Mouse (Mus musculus) naive thymus-derived CD4-positive, alpha-beta T cell, adult 2 months (primary cell): ENCODE measurements around the gene Vmn1r221.
"Not testable (repeated sequence)": the region's sequence is repeated elsewhere in the genome, so short reads cannot be mapped to it uniquely, and the experiment has no call there.

Experiments
- DNase-seq: peaks from one replicate; pipeline ENCODE4 v3.0.0-alpha.2; 2011; ENCODE audit warnings: low read depth

Vmn1r221 gene

GRCm38 (mm10) chr13:23213827-23214226, at the start of gene Vmn1r221:
Gene Vmn1r221, plus strand, starts transcription at chr13:23214127.
- DNase-seq: not testable (repeated sequence)

GRCm38 (mm10) chr13:23166471-23166870, 47.5 kb upstream of the Vmn1r221 start:
- DNase-seq: not testable (repeated sequence)

GRCm38 (mm10) chr13:23187875-23188274, 26.1 kb upstream of the Vmn1r221 start, which contains the start of gene Vmn1r220:
Gene Vmn1r220, minus strand, starts transcription at chr13:23187975.
- no peak for DNase-seq

GRCm38 (mm10) chr13:23203885-23204284, 10.0 kb upstream of the Vmn1r221 start:
- not testable (repeated sequence) for DNase-seq

DNA sequence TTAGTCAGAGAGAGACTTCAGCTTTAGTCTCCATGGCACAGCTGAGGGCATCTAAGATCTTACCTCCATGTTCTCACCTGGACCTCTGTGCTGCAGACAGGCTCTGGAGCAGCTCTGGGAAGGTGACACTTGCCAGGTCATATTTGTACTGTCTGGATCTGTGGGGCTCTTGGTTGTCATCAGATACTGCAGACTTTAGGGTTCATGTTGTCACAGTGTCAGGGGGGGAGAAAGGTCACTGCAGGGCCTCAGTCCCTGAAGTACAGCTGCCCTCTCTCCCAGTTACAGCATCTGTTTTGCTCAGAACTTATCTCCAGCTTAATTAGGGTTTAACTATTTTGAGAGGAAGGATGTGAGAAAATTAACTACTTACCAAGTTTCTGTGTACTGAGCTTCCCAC, 21.9 kb downstream of the Vmn1r221 start, which contains the start of gene Vmn1r222:
Vmn1r222 (minus strand) TSS at position 101 of the 400 bp plus-strand sequence.
- not testable (repeated sequence) for DNase-seq

DNA sequence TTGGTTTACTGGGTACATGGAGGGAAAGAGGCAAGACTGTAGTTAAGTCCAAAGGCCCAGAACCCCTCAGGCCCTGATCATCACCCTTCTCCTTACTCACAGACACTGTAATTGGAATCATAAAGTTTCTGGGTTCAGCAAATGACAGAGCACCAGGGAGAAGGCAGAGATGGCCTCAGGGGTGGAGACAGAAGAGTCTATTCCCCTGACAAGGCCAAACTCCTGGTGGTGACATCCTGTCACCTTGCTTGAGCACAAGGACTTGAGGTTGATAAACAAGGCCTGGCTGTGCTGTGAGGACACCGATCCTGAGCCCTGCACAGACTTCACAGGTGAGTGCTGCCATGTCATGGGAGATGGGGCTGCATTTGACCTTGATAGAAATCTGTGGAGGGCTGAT, 32.9 kb downstream of the Vmn1r221 start, which contains the start of gene Vmn1r223:
Vmn1r223 (plus strand) TSS at position 301 of the 400 bp plus-strand sequence.
- not testable (repeated sequence) for DNase-seq

DNA sequence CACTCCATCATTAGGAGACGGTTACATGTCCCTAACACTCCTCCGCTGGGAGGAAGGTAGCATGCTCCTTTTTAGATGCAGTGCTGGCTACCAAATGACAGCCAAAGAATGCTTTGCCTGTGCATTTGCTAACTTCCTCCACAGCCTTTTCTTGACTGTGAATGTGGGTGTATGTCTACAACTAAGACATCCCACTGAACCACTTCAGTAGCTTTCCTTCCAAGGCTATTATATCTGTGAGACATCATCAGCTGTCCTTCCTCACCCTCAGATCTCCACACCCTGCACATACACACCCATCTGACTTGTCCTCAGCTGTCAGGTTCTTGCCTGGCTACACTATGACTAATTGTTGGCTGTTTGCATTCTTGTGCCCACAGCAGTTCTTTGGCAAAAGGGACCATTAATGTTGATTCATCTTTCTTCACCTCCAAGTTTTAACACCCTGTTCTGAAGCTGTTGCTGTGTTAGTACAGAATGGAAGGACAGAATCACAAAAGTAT, 44.7 kb downstream of the Vmn1r221 start:
- DNase-seq: no peak

- not testable (repeated sequence) for DNase-seq
Measured at GRCm38 (mm10) chr13:23268606-23269005, 54.7 kb downstream of the Vmn1r221 start.

DNA sequence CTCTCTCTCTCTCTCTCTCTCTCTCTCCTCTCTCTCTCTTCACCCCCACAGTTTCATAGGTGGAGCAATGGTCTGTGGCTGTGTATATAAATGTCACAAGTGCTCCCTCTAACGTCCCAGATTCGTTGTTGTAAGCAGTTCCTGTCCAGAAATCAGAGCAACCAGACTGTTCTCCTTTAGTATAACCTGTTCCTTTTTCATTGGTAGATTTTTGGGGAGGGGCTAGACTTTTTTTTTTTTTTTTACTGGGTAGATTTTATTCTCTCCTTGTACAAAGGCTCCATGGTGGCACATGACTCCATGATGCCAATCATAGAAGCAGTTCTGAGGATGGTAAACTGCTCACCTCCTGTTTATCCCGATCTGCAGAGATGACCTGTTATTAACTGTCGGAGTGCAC, 55.2 kb downstream of the Vmn1r221 start:
- not testable (repeated sequence) for DNase-seq

GRCm38 (mm10) chr13:23269681-23270080, 55.8 kb downstream of the Vmn1r221 start:
- DNase-seq: no peak

DNA sequence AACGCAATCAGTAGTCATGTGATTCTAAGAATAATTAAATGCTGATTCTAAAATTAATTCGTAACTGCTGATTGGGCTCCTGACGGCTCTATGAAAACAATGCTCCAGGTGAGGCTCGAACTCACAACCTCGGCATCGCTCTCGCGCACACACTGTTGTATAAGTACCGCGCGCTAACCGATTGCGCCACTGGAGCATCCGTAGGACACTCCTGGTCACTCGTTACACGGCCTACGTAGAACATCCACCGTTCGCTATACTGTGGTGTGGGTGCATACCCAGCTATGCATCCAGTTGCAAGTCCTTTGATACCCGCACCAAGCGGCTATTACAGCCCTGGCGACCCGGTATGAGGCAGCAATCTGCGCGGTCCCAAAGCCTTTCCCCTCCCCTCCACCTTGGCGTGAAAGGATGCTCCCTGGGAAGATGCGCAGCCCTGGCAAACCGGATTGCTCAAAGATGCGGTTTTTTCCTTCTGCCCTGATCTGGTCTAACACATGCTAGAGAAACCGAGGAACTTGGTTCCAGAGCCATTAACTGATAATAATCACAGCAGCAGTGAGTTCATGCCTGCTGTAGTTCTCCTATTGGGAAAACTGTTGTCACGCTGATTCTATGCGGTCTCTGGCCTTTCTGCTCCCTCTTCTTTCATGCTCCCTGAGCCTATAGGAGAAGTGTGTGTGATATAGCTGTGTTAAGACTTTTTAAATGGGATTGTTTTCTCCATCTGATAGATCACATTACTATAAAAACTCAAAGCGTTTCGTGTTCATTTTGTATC, 56.6 kb downstream of the Vmn1r221 start:
- no peak for DNase-seq
